Mouse (Mus musculus) myocyte (in vitro differentiated cells): ENCODE results near the gene Atp11c. TPM values are rescaled to one million over a fixed set of nuclear protein-coding genes. Genes with fewer than 3 reads are reported as not detected.

Experiments
- H3K27me3 ChIP-seq: one replicate; pipeline ENCODE4 v1.6.1; 2011; ENCODE audit not compliant: control insufficient read depth, insufficient read depth, insufficient read length
- H3K36me3 ChIP-seq: one replicate; pipeline ENCODE4 v1.6.1; 2011; ENCODE audit not compliant: control insufficient read depth, insufficient read depth
- H3K4me2 ChIP-seq: one replicate; pipeline ENCODE4 v1.6.1; 2011; ENCODE audit warnings: low read depth, control low read depth
- H3K4me3 ChIP-seq: one replicate; pipeline ENCODE4 v1.5.1; 2011; ENCODE audit warnings: mild to moderate bottlenecking, control low read depth, moderate library complexity
- H3K79me2 ChIP-seq: one replicate; pipeline ENCODE4 v1.6.1; 2011; ENCODE audit not compliant: control insufficient read depth, insufficient read depth
- H3ac ChIP-seq: one replicate; pipeline ENCODE4 v1.6.1; 2011; ENCODE audit not compliant: control insufficient read depth, insufficient read length
- CEBPB ChIP-seq: IDR thresholded peaks from 2 replicates; pipeline ENCODE4 v1.6.1; 2011; ENCODE audit warnings: mild to moderate bottlenecking, moderate library complexity; ENCODE audit not compliant: poor library complexity, insufficient read depth, severe bottlenecking
- E2F4 ChIP-seq: IDR thresholded peaks from one replicate; pipeline ENCODE4 v1.6.1; 2011; ENCODE audit warnings: mild to moderate bottlenecking, control low read depth, moderate library complexity; ENCODE audit not compliant: insufficient read depth
- MAX ChIP-seq: IDR thresholded peaks from one replicate; pipeline ENCODE4 v1.6.1; 2011; ENCODE audit warnings: low read depth, mild to moderate bottlenecking, control low read depth
- MYOD1 ChIP-seq, 3 experiments: IDR thresholded peaks; one replicate each; pipeline ENCODE4 v1.6.1; 2011; ENCODE audit warnings: control low read depth in 2 of 3, low read depth in 2 of 3, mild to moderate bottlenecking in 2 of 3, moderate library complexity in 1 of 3; ENCODE audit not compliant: insufficient read length in 2 of 3, control insufficient read depth in 1 of 3
- MYOG ChIP-seq, 3 experiments: IDR thresholded peaks; one replicate each; pipeline ENCODE4 v1.6.1; 2011; ENCODE audit warnings: control low read depth in 2 of 3, low read depth in 2 of 3, mild to moderate bottlenecking in 2 of 3; ENCODE audit not compliant: insufficient read length in 2 of 3, control insufficient read depth in 1 of 3, insufficient read depth in 1 of 3
- POLR2A ChIP-seq: IDR thresholded peaks from one replicate; pipeline ENCODE4 v1.6.1; 2011; ENCODE audit warnings: low read depth, mild to moderate bottlenecking, control low read depth, moderate library complexity; ENCODE audit not compliant: insufficient read length
- POLR2AphosphoS2 ChIP-seq: IDR thresholded peaks from one replicate; pipeline ENCODE4 v1.6.1; 2011; ENCODE audit warnings: low read depth, control low read depth; ENCODE audit not compliant: insufficient read length
- REST ChIP-seq: IDR thresholded peaks from one replicate; pipeline ENCODE4 v1.6.1; 2011; ENCODE audit warnings: mild to moderate bottlenecking, control low read depth, moderate library complexity; ENCODE audit not compliant: insufficient read depth, insufficient read length
- SRF ChIP-seq: IDR thresholded peaks from one replicate; pipeline ENCODE4 v1.6.1; 2011; ENCODE audit warnings: low read depth; ENCODE audit not compliant: control insufficient read depth, insufficient read length
- TCF12 ChIP-seq: IDR thresholded peaks from one replicate; pipeline ENCODE4 v1.6.1; 2011; ENCODE audit warnings: mild to moderate bottlenecking, control low read depth; ENCODE audit not compliant: poor library complexity, insufficient read depth, severe bottlenecking
- TCF3 ChIP-seq: IDR thresholded peaks from one replicate; pipeline ENCODE4 v1.6.1; 2011; ENCODE audit warnings: low read depth, control low read depth; ENCODE audit not compliant: insufficient read length
- USF1 ChIP-seq: IDR thresholded peaks from one replicate; pipeline ENCODE4 v1.6.1; 2011; ENCODE audit warnings: low read depth, mild to moderate bottlenecking, control low read depth, moderate library complexity
- polyA plus RNA-seq: library from polyadenylated mRNA; unstranded; fragments of >200 nt; fragmentation: generic; extraction: Trizol; gene quantifications from one replicate; pipeline ENCODE4 v1.2.1, GENCODE M21; 2012; ENCODE audit warnings: missing spikeins

Atp11c gene
- polyA plus RNA-seq, 1 experiment, result 1.1 TPM

GRCm38 (mm10) chrX:60380386-60380785, 212.1 kb downstream of the Atp11c start:
- H3K79me2 ChIP-seq, result no peaks in the 10 kb centered on the region
- no peak overlapping the region for H3K4me3 ChIP-seq
- TF ChIP-seq TCF3 (no peak), POLR2A (no peak), USF1 (no peak)
- no peak overlapping the region for H3ac ChIP-seq
- no peak overlapping the region for H3K4me2 ChIP-seq
- no peaks in the 10 kb centered on the region for H3K27me3 ChIP-seq
- H3K36me3 ChIP-seq, result no peaks in the 10 kb centered on the region

GRCm38 (mm10) chrX:60348741-60349140, 243.8 kb downstream of the Atp11c start:
- Histone ChIP-seq H3ac (no peak overlapping the region), H3K27me3 (no peaks in the 10 kb centered on the region), H3K79me2 (no peaks in the 10 kb centered on the region), H3K4me2 (no peak overlapping the region), H3K4me3 (no peak overlapping the region), H3K36me3 (no peaks in the 10 kb centered on the region)
- TF ChIP-seq E2F4 (no peak), USF1 (no peak), TCF12 (no peak), POLR2AphosphoS2 (no peak), POLR2A (no peak), CEBPB (no peak), MYOG (IDR thresholded peaks at IDR 0.05; ENCODE audit: control insufficient read depth in 1 of 3, insufficient read depth in 1 of 3, insufficient read length in 2 of 3, low read depth in 2 of 3) (no peak), TCF3 (no peak), MYOD1 (IDR thresholded peaks at IDR 0.05; ENCODE audit: control insufficient read depth in 1 of 3, insufficient read length in 2 of 3, low read depth in 2 of 3) (no peak), SRF (no peak), REST (no peak), MAX (no peak)

DNA sequence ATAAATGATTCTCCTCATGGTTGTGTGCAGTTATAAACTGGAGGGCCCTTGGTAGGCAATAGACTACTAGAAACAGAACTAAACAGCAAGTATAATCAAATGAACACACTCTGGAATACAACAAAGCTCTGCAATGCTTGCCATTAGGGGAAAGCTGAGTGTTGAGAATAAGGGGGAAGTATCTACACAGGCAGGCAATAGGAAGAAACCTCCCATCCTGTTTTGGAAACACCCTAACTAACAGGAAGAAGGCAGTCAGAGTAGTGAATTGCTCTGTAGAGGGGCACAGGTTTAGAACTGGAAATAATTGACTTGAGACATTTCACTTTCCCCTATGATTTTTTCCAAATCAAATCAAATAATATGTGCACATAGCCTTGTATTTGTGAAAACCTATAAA, 247.1 kb downstream of the Atp11c start:
- H3K27me3 ChIP-seq, result no peaks in the 10 kb centered on the region
- H3ac ChIP-seq, result no peak overlapping the region
- TF ChIP-seq POLR2AphosphoS2, result no peak
- no peak for TF ChIP-seq E2F4
- no peak for TF ChIP-seq POLR2A
- H3K4me2 ChIP-seq, result no peak overlapping the region
- no peaks in the 10 kb centered on the region for H3K79me2 ChIP-seq
- H3K4me3 ChIP-seq, result no peak overlapping the region
- H3K36me3 ChIP-seq, result no peaks in the 10 kb centered on the region

DNA sequence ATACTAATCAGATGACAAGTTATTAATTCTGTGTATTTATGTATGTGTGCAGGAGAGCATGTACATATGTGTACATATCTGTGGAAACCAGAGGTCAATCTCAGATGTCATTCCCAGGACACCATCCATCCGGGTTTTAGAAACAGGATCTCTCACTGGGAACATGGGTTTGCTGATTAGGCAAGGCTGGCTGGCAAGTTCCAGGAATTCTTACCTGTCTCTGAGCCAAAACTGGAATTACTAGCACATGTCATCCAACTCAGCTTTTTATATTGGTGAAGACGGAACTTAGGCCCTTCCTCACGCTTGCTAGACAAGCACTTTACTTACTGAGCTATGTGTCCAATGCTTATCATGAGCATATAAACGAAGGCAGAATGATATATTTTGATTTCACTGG, 247.5 kb downstream of the Atp11c start:
- Histone ChIP-seq H3K4me2 (no peak overlapping the region), H3ac (no peak overlapping the region), H3K36me3 (no peaks in the 10 kb centered on the region), H3K79me2 (no peaks in the 10 kb centered on the region), H3K4me3 (no peak overlapping the region), H3K27me3 (no peaks in the 10 kb centered on the region)
- TF ChIP-seq E2F4, result no peak
- no peak for TF ChIP-seq MYOD1 (IDR thresholded peaks at IDR 0.05; ENCODE audit: control insufficient read depth in 1 of 3, insufficient read length in 2 of 3, low read depth in 2 of 3)

- H3K36me3 ChIP-seq, result no peaks in the 10 kb centered on the region
- H3ac ChIP-seq, result no peak overlapping the region
- H3K4me3 ChIP-seq, result no peak overlapping the region
- no peaks in the 10 kb centered on the region for H3K27me3 ChIP-seq
- H3K79me2 ChIP-seq, result no peaks in the 10 kb centered on the region
- no peak overlapping the region for H3K4me2 ChIP-seq
- no peak for TF ChIP-seq MYOD1 (IDR thresholded peaks at IDR 0.05; ENCODE audit: control insufficient read depth in 1 of 3, insufficient read length in 2 of 3, low read depth in 2 of 3)
- TF ChIP-seq USF1, result no peak
- no peak for TF ChIP-seq POLR2AphosphoS2
- no peak for TF ChIP-seq E2F4
- no peak for TF ChIP-seq CEBPB
- TF ChIP-seq TCF3, result no peak
- TF ChIP-seq SRF, result no peak
- no peak for TF ChIP-seq MAX
- TF ChIP-seq REST, result no peak
- no peak for TF ChIP-seq TCF12
- no peak for TF ChIP-seq MYOG (IDR thresholded peaks at IDR 0.05; ENCODE audit: control insufficient read depth in 1 of 3, insufficient read depth in 1 of 3, insufficient read length in 2 of 3, low read depth in 2 of 3)
- no peak for TF ChIP-seq POLR2A
Measured at GRCm38 (mm10) chrX:60329735-60330134, 262.8 kb downstream of the Atp11c start.

GRCm38 (mm10) chrX:60321321-60321720, 271.2 kb downstream of the Atp11c start:
- no peak for TF ChIP-seq MAX
- no peak for TF ChIP-seq USF1
- TF ChIP-seq MYOD1 (IDR thresholded peaks at IDR 0.05; ENCODE audit: control insufficient read depth in 1 of 3, insufficient read length in 2 of 3, low read depth in 2 of 3), result no peak
- no peak for TF ChIP-seq TCF3
- no peak for TF ChIP-seq POLR2AphosphoS2
- no peak for TF ChIP-seq SRF
- TF ChIP-seq REST, result no peak
- TF ChIP-seq POLR2A, result no peak
- TF ChIP-seq TCF12, result no peak
- no peak for TF ChIP-seq MYOG (IDR thresholded peaks at IDR 0.05; ENCODE audit: control insufficient read depth in 1 of 3, insufficient read depth in 1 of 3, insufficient read length in 2 of 3, low read depth in 2 of 3)
- TF ChIP-seq CEBPB, result no peak
- no peak for TF ChIP-seq E2F4
- Histone ChIP-seq H3K36me3 (no peaks in the 10 kb centered on the region), H3K79me2 (no peaks in the 10 kb centered on the region), H3K27me3 (no peaks in the 10 kb centered on the region), H3K4me2 (no peak overlapping the region), H3K4me3 (no peak overlapping the region), H3ac (no peak overlapping the region)
